Mouse (Mus musculus) induced T-regulatory cell, adult 2 months (primary cell): ENCODE measurements at regions not wholly inside any gene's neighbourhood (a gene's known extent, or its start where the extent isn't known, plus 50 kb on each side); places are given as distances from the start of the nearest gene placed in this dataset.

ENCODE experiments used
- DNase-seq: peaks from one replicate; pipeline ENCODE4 v3.0.0-alpha.2; 2012; ENCODE audit warnings: low read depth

DNA sequence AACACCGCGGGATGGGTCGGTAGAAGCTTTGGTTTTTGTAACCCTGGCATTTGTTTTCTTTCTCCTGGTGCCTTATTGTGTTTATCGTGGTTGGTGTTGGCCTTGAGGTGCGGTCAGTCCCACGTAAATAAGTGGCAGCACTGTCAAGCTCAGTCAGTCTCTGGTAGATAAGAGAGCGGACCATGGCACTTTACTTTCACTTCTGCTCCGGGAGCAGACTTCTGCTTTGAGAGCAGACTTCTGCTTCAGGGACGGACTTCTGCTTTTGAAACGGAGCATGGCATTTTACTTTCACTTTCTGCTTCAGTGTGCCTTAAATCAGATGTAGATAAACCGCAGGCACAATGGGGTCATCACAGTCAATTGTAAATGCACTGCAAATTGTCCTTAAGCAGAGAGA, 54.3 kb upstream of the Ccdc66 start:
- peak; percentile 52 for DNase-seq

DNA sequence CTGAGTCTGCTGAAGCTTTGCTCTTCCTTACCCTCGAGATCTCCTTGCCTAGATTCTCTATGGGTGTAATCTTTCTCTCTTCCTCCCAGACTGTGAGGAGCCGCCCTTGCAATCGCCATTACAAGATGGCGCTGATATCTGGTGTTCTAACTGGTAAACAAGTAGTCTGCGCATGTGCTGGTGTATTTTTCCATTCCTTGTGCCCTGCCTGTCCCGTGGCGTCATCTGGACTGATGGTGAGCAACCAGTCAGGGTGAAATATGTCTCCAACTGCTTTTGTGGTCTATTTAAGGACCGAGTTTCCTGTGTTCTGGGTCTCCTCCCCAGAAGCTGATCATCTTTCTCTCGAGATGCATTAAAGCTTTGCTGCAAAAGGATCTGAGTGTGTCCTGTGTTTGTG, 53.7 kb upstream of the Ccdc66 start:
- DNase-seq: peak; percentile 23

DNA sequence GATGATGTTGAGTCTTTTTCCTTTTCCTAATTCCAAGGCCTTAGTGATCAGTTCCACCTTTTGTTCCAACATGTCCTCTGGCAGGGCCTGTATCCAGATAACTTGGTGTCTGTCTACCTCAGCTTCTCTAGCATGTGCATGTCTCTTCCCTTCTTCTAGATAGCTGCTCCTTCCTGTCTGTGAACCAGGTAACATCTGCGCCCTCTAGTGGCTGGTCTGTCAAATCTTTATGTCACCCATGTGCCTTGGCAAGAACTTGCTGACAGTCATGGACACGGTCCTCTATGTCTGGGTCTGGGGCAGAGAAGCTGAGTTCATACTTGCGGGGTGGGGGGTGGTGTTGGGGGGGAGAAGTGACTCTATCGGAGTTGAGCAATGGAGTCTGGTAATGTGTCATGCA, 52.2 kb upstream of the Ccdc66 start:
- DNase-seq: peak; percentile 86

DNA sequence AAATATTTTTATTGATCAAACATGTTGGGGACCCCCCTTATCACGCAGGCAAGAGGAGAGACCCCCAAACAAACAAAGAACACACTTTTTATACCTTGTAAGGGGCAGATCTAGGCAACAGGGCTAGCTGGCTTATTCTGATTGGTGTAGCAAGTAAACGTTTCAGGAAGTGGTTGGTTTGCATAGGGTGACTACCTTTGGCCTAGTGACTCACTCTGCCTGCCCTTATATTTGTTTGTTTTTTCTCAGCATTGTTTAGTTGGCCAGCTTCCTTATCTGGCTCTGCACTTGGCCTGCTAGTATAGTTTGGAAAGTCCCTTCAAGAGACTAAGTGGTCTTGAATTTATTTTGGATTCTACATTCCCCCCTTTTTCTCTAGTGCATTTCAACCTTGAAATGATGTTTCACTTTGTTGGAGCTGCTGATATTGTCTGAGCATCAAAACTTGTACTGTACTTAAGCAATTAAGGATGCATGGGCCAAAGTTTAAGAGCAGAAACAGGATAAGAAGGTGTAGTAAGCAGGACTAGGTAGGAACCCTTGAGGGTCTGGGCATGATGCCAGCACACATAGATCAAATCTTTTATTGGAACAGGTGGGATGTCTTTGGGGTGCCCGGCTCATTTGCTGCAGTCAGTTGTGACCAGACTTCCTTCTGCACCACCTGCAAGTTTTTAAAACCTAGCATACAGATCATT, 50.7 kb upstream of the Ccdc66 start:
- no peak for DNase-seq
